ENCODE assay signal across 23 mouse cellular contexts in genomic region chr1:193506991-193507390, GRCm38 (mm10).
DNase-seq lines count a peak whose midpoint lies in the region; ATAC-seq and TF ChIP-seq lines count a peak whose summit lies in the region.
"Had no signal": no experiment of that assay in that cellular context is flagged by ENCODE, and none has a peak within 500 bp of the region (broad histone marks: within the 10 kb centered on the region; RNA-seq: fewer than 3 reads in every experiment).

No protein-coding gene starts in this region.

- H3K27ac ChIP-seq in liver, embryonic 11.5 days (ENCODE audit: low read depth, low read length): no peak overlapping the region
- H3K27ac ChIP-seq in liver, postnatal 0 days (ENCODE audit: low read depth): no peak overlapping the region
- H3K27ac ChIP-seq in embryonic facial prominence, embryonic 14.5 days (replicated peaks; ENCODE audit: low read depth, low read length): peak overlapping the region; percentile 83
- H3K27ac ChIP-seq: forebrain, embryonic 10.5 days; heart, adult 2 months; heart, embryonic 13.5 days; hindbrain, embryonic 12.5 days; kidney, embryonic 15.5 days; neural tube, embryonic 13.5 days had no signal

- no peaks in the 10 kb centered on the region for H3K9me3 ChIP-seq in liver, embryonic 11.5 days (ENCODE audit: control insufficient read depth, low read length)
- no peaks in the 10 kb centered on the region for H3K9me3 ChIP-seq in liver, postnatal 0 days (ENCODE audit: low read length)
- no peaks in the 10 kb centered on the region for H3K9me3 ChIP-seq in embryonic facial prominence, embryonic 14.5 days (ENCODE audit: control insufficient read depth, low read length)
- H3K9me3 ChIP-seq: forebrain, embryonic 10.5 days; G1E; heart, embryonic 13.5 days; hindbrain, embryonic 12.5 days; kidney, embryonic 15.5 days; neural tube, embryonic 13.5 days had no signal

- no peak for TF ChIP-seq CTCF in liver, postnatal 0 days (IDR thresholded peaks at IDR 0.05; ENCODE audit: low read depth)

- DNase-seq in liver, embryonic 11.5 days (ENCODE audit: low spot score): no peak
- DNase-seq in liver, postnatal 0 days: no peak
- DNase-seq in embryonic facial prominence, embryonic 14.5 days (ENCODE audit: low spot score): no peak
- DNase-seq in gastrocnemius, adult 18-20 months (ENCODE audit: low spot score): no peak
- no peak for DNase-seq in adrenal gland, postnatal 25 days
- DNase-seq: adrenal gland, postnatal 10 days; cerebellum, adult 2 months; cerebellum, postnatal 25 days; gastrocnemius, postnatal 25 days; heart, adult 2 months; kidney, adult 11 months; kidney, postnatal 36 days; lung, postnatal 14 days; midbrain, embryonic 14.5 days had no signal

- no peaks in the 10 kb centered on the region for H3K36me3 ChIP-seq in liver, embryonic 11.5 days (ENCODE audit: control insufficient read depth, insufficient read depth, low read length)
- no peaks in the 10 kb centered on the region for H3K36me3 ChIP-seq in liver, postnatal 0 days (replicated peaks; ENCODE audit: insufficient read depth, low read length)
- H3K36me3 ChIP-seq in embryonic facial prominence, embryonic 14.5 days (ENCODE audit: control insufficient read depth, insufficient read depth, low read length): no peaks in the 10 kb centered on the region
- H3K36me3 ChIP-seq: forebrain, embryonic 10.5 days; G1E; heart, embryonic 13.5 days; hindbrain, embryonic 12.5 days; kidney, embryonic 15.5 days; neural tube, embryonic 13.5 days had no signal

- H3K4me3 ChIP-seq in liver, embryonic 11.5 days (ENCODE audit: low read depth, low read length): no peak overlapping the region
- H3K4me3 ChIP-seq in liver, postnatal 0 days (ENCODE audit: low read depth, low read length): no peak overlapping the region
- H3K4me3 ChIP-seq in embryonic facial prominence, embryonic 14.5 days (ENCODE audit: low read depth, low read length): peak overlapping the region; percentile 34
- H3K4me3 ChIP-seq: forebrain, embryonic 10.5 days; heart, adult 2 months; heart, embryonic 13.5 days; hindbrain, embryonic 12.5 days; kidney, embryonic 15.5 days; neural tube, embryonic 13.5 days had no signal

- no peak overlapping the region for H3K9ac ChIP-seq in liver, embryonic 11.5 days (ENCODE audit: low read depth, low read length)
- no peak overlapping the region for H3K9ac ChIP-seq in liver, postnatal 0 days (replicated peaks)
- H3K9ac ChIP-seq in embryonic facial prominence, embryonic 14.5 days (ENCODE audit: low read depth, low read length): peak overlapping the region; percentile 39; the same call in 1 of the 2 replicates
- H3K9ac ChIP-seq: heart, embryonic 13.5 days; hindbrain, embryonic 12.5 days; kidney, embryonic 15.5 days; neural tube, embryonic 13.5 days had no signal

- TF ChIP-seq EP300 in liver, postnatal 0 days (IDR thresholded peaks at IDR 0.05; ENCODE audit: low read depth): no peak

- no peaks in the 10 kb centered on the region for H3K27me3 ChIP-seq in liver, embryonic 11.5 days (replicated peaks; ENCODE audit: control insufficient read depth, insufficient read depth, low read length)
- no peaks in the 10 kb centered on the region for H3K27me3 ChIP-seq in liver, postnatal 0 days (ENCODE audit: insufficient read depth, low read length)
- no peaks in the 10 kb centered on the region for H3K27me3 ChIP-seq in embryonic facial prominence, embryonic 14.5 days (replicated peaks; ENCODE audit: control insufficient read depth, insufficient read depth, low read length)
- H3K27me3 ChIP-seq: hindbrain, embryonic 12.5 days; kidney, embryonic 15.5 days; neural tube, embryonic 13.5 days had no signal

- WGBS in liver, embryonic 11.5 days: 44% methylated on average over 3 of the region's 3 CpGs
- 49% methylated on average over 3 of the region's 3 CpGs for WGBS in liver, postnatal 0 days (ENCODE audit: insufficient replicate concordance)
- 78% methylated on average over 3 of the region's 3 CpGs for WGBS in embryonic facial prominence, embryonic 14.5 days

- peaks cover 4% of the 10 kb centered on the region; the same call in 1 of the 2 replicates for H3K4me1 ChIP-seq in liver, embryonic 11.5 days (replicated peaks; ENCODE audit: control insufficient read depth, insufficient read depth, low read length)
- no peaks in the 10 kb centered on the region for H3K4me1 ChIP-seq in liver, postnatal 0 days (ENCODE audit: insufficient read depth)
- no peaks in the 10 kb centered on the region for H3K4me1 ChIP-seq in embryonic facial prominence, embryonic 14.5 days (ENCODE audit: control insufficient read depth, insufficient read depth, low read length)
- H3K4me1 ChIP-seq: heart, embryonic 13.5 days; hindbrain, embryonic 12.5 days had no signal

- 0 out of 2 replicates have a peak, but pooled peaks have one; percentile 27 for ATAC-seq in liver, embryonic 11.5 days (replicated peaks; ENCODE audit: low FRiP score)
- ATAC-seq in liver, postnatal 0 days: no peak
- ATAC-seq in embryonic facial prominence, embryonic 14.5 days (ENCODE audit: low read depth): no peak
- ATAC-seq in megakaryocyte progenitor cell, adult 5-6 weeks (replicated peaks; ENCODE audit: poor library complexity): peak; percentile 37
- no peak for ATAC-seq in CD4-positive, CD25-positive, alpha-beta regulatory T cell, adult 4 months
- ATAC-seq: forebrain, embryonic 16.5 days had no signal

- no peak overlapping the region for H3K4me2 ChIP-seq in liver, embryonic 11.5 days
- H3K4me2 ChIP-seq in liver, postnatal 0 days (ENCODE audit: low read depth, low read length): no peak overlapping the region
- peak overlapping the region; percentile 41 for H3K4me2 ChIP-seq in embryonic facial prominence, embryonic 14.5 days (ENCODE audit: low read depth, low read length)
- H3K4me2 ChIP-seq: heart, embryonic 13.5 days; hindbrain, embryonic 12.5 days; kidney, embryonic 15.5 days; neural tube, embryonic 13.5 days had no signal

Comparison
In these comparisons a context has a peak if more than half of its experiments do, and no peak if none do; other contexts are left out.
1. ATAC-seq: peak in liver, embryonic 11.5 days (single experiment) and megakaryocyte progenitor cell, adult 5-6 weeks (single experiment); none in liver, postnatal 0 days (single experiment), embryonic facial prominence, embryonic 14.5 days (single experiment) and CD4-positive, CD25-positive, alpha-beta regulatory T cell, adult 4 months (single experiment).